Mouse (Mus musculus) heart, adult 2 months (tissue): Measurements from ENCODE around the gene Cpa3.

Experiments
- CTCF ChIP-seq: fragments of 200-600 bp; IDR thresholded peaks from 2 replicates; pipeline ENCODE4 v1.8.1; 2022; ENCODE audit warnings: antibody characterized with exemption, mild to moderate bottlenecking, moderate library complexity
- EP300 ChIP-seq: fragments of 200-500 bp; IDR thresholded peaks from 2 replicates; pipeline ENCODE4 v1.6.1; 2011; ENCODE audit warnings: low read depth, low read length, control low read depth; ENCODE audit not compliant: insufficient read depth
- POLR2A ChIP-seq: fragments of 200-500 bp; IDR thresholded peaks from 2 replicates; pipeline ENCODE4 v1.6.1; 2011; ENCODE audit warnings: mild to moderate bottlenecking, low read depth, low read length, control low read depth; ENCODE audit not compliant: insufficient read depth

DNA sequence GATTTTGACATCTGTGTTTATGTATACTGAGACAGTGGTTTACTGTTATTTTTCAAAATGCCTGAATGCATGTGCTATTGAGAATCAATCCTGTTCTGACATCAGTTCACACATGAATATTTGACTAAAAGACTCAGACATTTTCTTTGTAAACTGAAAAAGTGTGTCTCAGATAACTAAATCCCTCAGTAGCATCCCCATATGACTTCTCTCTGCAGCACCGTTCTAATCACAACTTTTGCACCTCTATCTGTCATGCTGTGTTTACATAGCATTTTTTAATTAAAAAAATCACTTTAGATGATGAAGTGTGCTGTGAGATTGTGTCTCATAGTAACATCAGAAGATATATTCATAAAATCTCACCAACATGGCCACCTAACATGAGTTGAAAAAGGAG is 74.5 kb downstream of the Cpa3 start:
- TF ChIP-seq CTCF (no peak), EP300 (no peak), POLR2A (no peak)
